Mouse (Mus musculus): Measurements from ENCODE around the gene Gatd1.

The Gatd1 gene

DNA sequence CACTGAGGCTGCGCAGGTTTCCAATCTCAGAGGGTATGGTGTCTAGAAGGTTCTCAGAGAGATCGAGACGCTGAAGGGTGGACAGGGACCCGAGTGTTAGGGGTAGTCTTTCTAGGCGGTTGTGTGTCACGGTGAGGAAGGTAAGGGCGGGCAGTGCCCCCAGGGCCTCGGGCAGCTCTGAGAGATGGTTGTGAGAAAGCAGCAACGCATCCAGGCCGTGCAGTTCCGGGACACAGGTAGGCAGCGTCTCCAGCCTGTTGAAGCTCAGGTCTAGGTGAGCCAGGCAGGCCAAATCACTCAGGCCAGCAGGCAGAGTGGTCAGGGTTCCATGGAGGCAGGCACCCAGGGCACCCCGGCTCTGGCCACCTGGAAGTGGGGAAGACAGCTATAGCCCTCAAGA is 28.3 kb upstream of the Gatd1 start:
- DNase-seq (ENCODE audit: low spot score in 2 of 2): no peak

DNA sequence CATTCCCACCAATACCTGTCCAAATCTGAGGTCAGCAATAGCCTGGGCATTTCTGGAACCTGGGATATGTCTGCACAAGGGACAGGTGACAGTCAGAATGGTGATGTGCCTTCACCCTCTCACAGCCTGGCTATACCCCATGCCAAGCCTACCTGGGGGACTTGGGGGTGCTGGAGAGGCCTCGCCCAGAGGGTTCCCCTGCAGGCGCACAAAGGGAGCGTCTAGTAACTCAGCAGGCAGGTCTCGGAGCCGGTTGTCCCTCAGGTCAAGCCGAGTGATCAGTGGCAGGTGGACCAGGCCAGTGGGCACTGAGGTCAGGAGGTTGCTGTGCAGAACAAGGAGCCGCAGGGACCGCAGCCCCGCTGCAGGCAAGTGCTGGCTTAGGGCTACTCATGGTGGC is 27.5 kb upstream of the Gatd1 start:
- DNase-seq (ENCODE audit: low spot score in 2 of 2): no peak

DNA sequence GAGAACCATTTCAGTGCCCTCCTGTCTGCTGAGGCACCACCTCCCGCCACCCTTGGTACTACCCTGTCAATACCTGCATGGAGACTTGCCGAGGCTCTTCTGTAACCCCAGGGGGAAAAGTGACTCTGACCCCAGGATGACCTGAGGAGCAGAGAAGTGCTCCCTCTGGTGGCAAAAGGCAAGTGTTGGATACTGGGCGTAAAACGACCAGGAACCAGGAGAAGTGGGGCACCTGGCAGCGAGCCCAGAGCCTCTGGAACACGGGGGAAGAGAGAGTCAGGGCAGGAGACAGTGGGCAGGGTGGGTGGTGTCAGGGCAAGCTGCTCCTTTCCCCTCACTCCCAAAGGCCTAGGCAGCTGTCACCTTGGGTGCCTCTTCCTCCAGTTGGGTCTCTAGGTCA is 26.7 kb upstream of the Gatd1 start:
- peak in 1 of 2 experiments; percentile 60 for DNase-seq (ENCODE audit: low spot score in 2 of 2)

DNA sequence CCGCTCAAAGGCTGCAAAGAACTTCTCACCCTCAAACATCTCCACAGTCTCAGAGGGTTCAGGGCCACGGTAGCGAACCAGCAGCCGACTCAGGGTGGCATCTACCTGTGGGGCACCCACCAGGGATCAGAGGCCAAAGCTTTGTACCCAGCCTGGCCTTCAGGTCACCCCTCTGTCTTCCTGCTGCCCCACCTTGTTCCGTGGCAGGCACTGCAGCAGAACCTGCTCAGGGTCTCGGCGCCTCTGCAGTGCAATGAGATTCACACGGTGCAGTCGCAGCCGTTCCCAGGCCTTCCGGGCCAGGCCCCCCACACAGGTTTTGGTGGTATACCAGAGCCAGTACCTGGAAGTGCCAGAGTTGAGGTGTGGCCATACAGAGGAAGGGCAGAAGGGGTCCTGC is 25.9 kb upstream of the Gatd1 start:
- no peak for DNase-seq (ENCODE audit: low spot score in 2 of 2)

DNA sequence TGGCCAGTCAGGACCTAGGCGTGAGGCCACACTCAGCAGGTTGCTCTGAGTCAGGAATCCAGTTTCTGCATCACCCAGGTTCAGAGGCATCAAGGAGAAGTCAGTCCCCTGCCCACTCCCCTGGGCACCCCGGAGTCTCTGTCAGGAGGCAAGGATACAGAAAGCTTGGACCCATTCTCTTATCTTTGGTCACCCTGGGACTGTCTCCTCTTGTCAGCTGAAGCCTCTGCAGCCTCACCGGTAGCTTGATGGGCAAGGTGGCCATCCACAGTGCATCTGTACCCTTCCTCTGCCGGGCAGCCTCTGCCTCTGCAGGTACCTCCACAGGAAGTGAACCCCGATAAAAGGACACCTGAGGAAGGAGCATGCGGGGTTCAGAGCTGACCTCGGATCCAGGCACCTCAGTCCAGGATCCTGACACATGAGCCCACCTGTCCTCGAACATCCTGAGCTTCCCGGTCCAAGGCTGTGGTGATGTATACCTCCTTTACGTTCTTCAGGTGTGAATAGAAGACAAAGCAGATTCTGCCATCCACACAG is 25.3 kb upstream of the Gatd1 start:
- DNase-seq (ENCODE audit: low spot score in 2 of 2): no peak

DNA sequence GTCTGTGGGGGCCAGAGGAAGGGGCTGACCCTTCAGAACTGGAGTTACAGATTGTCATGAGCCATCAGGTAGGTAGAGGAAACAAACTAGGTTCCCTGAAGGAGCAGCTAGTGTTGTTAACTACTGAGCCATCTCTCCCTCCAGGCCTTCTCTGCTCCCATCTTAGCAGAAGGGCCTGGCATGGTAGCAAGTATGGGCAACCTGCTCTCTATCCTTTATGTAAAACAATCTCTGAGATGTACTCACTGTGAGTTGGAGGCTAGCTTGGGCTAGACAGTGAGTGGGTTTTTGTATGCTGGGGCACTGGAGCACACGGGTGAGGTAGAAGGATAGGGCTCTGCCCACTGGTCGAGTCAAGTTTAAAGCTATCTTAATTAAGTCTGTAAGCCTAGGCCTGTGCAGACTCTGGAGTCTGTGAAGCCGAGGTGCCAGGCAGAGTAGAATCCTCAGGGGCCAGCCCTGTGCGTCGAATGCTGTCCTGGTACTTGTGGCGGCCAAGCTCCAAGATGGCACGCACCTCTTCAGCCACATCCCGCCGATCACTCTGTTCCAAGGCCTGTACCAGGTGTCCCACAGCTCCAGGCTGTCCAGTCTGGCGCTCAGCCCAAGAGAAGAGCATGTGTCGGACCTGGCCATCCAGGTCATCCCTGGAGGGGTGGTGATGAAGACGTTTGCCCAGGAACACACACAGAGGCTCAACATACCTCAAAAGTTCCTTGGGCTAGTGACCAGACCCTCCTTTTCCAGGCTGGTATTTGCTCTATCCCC is 24.4 kb upstream of the Gatd1 start:
- no peak for DNase-seq (ENCODE audit: low spot score in 2 of 2)

DNA sequence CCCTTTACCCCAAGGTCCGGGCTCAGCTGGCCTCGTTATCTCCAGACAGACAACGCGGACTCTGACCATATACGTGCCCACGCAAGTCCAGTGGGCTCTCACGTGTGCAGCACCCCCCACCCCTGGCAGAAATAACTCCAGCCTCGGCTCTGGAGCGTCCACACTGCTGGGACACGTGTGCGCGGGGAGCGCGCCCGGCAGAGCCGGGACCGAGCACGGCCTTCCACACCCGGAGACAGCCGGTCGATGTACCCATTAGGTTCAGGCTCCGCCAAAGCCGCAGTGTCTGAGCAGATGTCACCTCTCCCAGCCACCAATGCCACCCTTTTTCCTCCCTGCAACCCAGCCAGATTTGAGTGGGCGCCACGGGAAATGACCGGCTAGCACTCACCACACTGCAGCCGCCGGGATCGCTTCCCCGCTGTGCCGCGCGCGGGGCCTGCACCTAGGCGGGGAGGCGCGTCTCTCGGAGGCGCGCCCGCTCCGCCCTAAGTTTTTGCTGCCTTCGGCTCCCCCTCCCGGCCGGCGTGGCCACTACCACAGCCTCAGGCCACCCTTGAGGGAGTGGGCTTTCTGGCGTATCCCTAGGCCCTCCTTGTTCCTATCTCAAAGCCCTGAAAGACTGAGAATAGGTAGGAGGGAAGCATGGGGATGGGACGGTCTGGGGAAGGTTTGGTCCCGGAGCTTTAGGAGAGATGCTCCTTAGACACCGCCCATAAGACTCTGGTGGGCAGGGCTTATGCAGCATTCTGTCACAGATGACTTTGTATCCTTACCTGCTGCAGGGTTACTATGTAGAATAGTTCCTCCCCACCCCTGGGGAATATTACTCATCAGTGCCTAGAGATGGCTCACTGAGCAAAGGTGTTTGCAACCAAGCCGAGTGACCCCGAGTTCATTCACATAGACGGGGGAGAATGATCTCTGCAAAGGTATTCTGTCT is 23.5 kb upstream of the Gatd1 start, which contains the start of gene Slc25a22:
Slc25a22 (minus strand) TSS at position 715 of the 943 bp plus-strand sequence.
- DNase-seq (ENCODE audit: low spot score in 2 of 2): peak; percentile 81 to 88

DNA sequence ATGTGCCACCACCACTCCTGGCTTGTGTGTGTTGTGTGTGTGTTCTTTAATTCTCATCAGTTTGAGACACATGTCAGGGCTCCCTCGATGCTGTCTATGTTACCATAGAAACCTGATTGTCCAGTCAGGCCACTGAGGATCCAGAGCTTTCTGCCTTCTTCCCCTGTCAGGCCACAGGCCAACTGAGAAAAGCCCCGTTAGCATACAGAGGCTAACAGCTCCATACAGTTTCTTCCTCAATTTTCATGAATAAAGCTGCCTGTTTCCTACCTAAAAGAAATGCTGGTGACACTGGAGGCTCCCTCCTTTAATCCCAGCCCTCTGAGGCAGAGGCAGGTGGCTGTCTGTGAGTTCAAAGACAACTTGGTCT is 22.6 kb upstream of the Gatd1 start:
- DNase-seq (ENCODE audit: low spot score in 2 of 2): no peak

DNA sequence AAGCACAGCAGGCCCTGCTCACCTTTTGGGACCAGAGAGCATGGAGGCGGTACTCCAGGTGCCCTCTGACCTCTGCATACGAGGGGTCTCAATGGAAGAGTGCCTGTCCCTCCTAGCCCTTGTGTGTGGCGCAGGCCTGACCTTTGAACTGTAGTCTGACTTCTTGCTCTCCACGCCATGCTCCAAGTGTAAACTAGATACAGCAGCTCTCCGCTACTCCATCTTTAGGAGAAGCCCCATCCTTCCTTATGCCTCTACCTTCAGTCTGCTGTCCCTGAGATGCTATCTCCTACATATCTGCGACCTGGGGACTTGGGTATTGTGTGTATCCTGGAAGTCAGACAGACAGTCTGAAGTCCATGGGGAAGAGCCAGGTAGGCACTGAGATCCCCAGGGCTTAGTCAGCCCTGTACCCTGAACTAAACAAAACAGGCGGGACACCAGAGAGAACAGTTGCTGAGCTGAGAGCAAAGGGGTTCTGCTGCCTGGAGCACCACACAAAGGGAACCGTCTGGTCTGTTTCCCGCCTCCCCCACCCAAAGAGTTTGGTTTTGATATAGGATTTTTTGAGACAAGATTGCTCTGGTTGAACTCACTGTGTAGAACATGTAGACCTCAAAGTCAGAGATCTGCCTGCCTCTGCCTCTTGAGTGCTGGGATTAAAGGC is 22.1 kb upstream of the Gatd1 start:
- no peak for DNase-seq (ENCODE audit: low spot score in 2 of 2)

DNA sequence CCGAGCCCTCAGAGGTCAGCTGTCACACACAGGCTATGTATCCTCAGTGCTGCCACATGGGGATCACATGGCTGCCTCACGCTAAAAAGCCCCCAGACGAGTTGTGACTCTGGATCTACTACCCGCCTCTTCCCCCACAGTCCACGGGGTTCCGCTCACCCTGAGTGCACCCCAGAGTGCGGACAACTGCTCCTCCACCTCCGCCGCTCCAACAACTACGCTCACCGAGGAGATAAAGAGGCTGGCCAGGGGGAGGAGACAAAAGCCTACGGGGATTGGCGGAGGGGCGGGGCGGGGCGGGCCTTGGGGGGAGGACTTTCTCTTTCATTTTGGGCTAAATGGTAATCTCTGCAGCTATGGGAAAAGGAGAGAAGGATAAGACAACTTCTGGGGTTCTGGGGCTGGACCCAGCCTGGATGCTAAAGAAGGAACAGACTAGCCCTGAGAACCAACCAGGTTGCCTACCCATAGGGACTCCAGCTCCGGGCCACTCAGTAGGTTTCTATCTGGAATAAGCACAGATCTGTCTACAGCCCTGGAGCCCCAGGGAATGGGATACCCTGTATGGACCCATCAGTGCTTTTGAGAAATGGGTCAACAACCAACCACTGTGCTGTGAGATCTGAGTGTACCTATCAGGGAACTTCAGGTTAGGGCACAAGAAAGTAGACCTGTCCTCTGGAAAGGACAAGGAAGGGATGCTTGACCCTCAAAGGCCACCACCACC is 21.4 kb upstream of the Gatd1 start:
- DNase-seq (ENCODE audit: low spot score in 2 of 2): peak; percentile 58

DNA sequence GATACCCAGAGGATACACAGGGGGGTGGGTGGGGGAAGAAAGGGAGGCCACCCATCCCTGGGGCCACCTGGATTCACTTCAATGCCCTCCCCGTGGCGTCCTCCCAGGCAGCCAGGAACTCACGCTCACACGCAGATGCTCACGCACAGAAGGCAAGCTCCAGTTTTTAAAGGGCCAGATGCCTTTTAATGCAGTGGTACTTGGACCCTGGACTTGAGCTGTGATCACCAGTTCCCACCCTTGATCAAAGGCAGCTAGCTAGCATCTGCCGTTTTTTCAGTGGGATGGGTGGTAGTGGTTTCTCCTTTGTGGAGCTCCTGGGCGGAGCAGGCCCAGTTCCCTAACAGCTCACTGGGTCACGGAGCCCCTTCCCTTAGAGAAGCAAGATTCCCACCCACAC is 20.5 kb upstream of the Gatd1 start:
- DNase-seq (ENCODE audit: low spot score in 2 of 2): peak; percentile 70 to 84

DNA sequence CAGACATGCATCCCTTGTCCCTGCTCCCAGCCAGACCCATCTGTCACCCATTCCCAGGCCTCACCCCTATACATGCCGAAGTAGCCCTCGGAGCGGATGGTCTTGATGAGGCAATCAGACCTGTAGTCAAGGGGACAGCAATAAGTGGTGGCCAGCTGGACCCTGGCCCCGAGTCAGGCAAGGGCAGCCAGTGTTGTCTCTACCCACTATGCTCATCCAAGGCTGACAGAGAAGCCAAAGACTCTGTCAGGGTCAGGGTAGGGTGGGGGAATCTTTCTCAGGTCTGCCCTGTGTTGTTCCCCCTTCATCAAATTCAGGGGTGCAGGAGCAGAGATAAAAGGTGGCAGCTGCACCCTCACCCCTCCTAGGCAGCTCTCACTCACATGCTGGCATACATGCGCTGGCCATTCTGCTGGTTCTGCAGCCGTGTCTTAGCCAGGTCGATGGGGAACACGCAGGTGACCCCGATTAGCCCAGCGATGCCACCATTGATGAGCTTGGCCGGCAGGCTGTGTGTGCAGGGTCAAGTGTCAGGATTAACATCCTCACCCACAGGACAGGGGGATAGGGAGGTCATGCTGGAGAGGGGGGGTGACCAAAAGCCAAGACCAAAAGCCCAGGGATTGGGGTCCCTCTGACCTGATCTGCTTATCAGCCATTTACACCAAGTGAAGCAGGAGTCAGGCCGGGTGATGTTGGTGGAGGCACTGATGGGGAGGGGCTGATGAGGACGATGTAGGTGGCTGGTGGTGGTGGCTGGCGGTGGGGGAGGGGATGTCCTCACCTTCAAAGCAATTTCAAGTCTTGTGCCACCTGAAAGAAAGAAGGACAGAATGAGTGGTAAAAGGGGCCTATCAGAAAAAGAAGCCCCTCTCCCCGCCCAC is 19.8 kb upstream of the Gatd1 start:
- DNase-seq (ENCODE audit: low spot score in 2 of 2): no peak

DNA sequence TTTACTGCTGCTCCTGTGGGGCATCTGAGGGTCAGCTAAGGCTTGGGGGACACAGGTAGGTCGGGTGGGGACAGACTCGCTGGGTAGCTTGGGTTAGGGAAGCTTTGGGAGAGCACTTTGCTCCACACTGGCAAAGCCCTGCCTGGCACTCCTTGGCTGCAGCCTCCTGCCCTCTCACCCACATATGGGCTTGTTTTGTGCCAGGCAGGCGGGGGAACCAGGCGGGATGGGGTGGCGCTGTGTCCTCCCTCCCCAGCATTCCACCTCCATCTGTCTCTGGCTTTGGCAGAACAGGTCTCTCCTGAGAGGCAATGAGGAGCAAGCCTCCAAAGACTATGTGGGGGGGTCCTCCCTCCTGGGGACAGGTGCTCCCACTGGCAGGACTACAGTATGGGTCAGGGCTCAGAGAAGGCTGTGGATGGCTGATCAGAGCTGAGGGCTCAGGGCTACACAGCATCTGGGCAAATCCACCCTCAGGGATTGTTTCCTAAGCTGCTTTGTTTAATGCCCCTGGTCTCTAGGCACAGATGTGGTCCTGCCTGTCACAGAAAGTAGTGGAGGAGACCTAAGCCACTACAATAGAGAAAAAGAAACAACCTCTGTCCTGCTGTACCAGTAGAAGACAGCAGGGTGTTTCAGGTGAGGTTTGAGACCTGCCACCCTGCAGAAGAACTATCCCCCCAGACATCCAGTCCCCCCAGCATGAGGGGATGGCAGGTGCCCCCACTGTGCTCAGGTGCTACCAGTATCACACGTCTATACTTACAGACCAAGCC is 19.0 kb upstream of the Gatd1 start:
- DNase-seq (ENCODE audit: low spot score in 2 of 2): no peak

DNA sequence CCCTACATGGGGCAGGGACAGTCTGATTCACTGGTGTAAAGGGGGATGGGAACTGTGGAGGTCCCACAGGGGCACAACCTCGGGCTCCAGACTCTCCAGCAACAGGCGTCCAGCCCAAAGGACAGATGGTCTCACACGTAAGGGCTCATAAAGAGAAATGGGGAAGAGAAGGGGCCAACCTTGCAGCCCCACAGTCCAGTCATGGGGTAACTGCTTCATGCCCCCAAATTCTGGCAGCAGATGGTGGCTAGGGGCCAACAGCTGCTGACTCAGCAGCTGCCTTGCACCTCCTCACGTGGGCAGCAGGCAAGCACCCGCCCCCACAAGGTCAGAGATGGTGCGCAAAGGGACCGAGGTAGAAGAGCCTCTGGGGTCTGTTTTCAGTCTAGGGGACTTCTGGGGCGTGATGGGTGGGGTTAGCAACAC is 18.3 kb upstream of the Gatd1 start:
- DNase-seq (ENCODE audit: low spot score in 2 of 2): no peak

DNA sequence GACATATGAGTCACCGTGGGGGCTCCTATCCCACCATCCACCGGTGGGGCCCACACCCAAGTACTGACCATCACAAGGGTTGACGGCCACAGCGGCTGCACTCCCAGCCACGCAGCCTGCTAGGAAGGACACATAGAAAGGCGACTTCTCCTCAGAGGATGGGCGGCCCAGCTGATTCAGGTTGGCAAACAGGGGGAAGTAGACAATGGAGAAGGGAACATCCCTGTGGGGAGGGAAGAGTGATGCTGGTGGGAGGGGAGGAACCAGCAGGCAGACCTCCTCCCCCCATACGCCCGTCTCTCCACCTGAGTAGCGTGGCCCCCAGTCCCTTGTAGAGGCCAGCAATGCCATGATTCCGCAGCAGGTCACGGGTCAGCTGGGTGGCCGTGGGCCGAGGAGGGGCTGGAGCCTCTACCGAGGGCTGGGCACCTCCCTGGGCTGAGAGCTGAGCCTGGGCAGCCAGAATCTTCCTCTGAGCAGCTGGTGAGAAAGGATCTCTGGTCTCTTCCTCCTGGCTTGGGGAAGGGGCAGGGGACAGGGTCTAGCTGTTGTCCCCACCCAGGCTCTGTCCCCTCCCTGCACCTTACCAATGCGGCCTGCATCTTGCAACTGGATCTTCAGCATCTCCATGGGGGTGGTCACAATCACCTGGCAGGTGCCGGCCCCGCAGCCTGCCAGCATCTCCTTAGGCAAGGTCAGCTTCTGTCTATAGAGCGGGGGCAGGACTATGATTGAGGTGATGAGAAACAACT is 17.7 kb upstream of the Gatd1 start:
- no peak for DNase-seq (ENCODE audit: low spot score in 2 of 2)

DNA sequence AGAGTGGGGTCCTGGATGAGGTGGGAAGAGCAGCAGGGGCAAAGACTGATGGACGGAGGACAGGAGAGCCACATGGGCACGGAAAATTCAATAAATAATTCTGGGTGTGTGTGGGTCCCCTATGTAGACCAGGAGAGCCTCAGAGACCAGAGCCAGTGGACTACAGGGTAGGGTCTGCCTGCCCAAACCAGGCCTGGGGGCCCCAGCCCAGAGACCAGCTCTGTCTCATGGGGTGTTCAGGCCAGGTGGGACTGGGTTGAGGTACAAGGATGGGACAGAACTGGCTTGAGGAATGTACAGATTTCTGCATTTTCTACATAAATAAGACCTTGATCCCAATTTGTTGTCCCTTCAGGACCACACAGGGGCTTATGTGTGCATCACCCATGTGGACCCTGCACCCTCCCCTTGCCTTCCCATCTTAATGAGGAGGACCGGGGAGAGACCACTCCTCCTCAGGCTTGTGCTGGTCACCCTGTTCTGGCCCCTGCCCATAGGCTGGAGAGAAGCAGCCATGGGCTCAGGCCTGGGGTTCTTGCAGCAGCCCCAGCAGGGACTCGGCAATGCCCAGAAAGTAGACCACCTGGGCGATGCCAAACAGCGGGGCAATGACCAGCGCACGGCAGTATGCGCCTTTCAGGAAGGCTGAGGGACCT is 16.8 kb upstream of the Gatd1 start:
- no peak for DNase-seq (ENCODE audit: low spot score in 2 of 2)

DNA sequence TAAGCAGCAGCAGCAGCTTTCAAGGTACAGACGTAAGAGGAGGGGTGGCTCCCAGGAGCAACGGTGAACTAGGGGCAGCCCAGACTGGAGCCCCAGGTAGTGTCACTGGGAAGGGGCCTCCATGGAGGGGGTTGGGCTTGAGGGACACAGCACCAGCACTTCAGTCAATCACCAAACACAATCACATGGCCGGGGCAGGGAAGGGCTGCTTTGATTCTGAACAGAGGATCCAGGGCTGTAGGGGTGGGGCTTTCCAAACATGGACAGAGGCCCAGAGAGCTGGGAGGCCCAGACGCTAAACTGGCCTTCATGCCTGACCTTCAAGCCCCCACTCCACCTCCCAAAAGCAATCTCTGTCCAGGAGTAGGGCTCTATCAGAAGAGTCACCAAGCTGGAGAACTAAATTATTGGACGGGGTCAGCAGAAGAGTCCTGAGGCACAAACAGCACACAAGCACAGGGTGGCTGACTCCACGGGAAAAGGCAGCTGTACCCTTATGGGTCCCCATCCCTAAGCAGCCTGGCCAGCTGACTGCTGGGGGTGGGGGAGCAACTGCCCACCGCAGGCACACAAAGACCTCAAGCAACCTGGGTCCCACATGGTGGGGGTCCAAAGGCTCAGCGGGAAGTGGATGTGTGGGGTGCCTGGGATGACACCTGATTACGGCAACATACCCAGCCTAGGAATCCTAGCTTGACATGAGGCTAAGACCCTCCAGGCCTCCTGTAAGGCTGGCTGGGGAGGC is 16.1 kb upstream of the Gatd1 start:
- no peak for DNase-seq (ENCODE audit: low spot score in 2 of 2)

DNA sequence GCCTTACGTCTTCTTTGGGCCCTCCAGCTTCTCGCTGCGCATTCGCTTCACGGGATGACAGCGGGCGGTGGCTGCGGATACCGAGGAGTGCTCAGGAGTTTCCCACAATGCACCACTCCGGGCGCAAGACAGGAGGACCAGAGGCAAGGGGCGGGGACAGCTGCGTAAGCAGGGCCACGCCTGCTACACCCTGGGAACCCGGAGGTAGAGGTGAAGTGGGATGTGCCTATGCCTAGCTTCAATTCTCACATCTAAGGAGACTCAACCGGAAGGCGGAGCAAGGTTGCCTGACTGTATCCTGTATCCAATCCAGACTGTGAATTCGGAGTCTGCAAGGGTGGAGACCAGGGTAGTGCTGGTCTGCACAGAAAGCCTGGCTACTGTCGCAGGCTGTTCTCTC is 15.4 kb upstream of the Gatd1 start, which contains the start of gene Cend1:
Cend1 (minus strand) TSS at position 182 of the 400 bp plus-strand sequence.
- DNase-seq (ENCODE audit: low spot score in 2 of 2): peak; percentile 92 to 93
